Mouse (Mus musculus): Measurements from ENCODE around the gene Pear1. TPM values are rescaled to one million over a fixed set of nuclear protein-coding genes. Genes with fewer than 3 reads are reported as not detected.
"Not testable (repeated sequence)": the region's sequence is repeated elsewhere in the genome, so short reads cannot be mapped to it uniquely, and the experiment has no call there.

Pear1 gene
- 18.2 and 20.4 TPM in 2 replicates for polyA plus RNA-seq (2015; fragmentation: Nextera tagmentation; extraction: Ambion mirVana)

DNA sequence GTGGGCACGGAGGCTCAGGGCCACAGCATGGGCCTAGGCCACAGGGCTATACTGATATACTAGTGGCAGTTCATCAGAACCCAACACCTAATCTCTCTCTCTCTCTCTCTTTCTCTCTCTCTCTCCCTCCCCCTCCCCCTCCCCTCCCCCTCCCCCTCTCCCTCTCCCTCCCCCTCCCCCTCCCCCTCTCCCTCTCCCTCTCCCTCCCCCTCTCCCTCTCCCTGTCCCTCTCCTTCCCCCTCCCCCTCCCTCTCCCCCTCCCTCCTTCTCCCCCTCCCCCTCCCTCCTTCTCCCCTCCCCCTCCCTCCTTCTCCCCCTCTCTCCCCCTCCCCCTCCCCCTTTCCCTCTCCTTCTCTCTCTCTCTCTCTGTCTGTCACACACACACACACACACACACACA lies at the start of gene Pear1:
TSS of gene Pear1 (minus strand) at position 101 of the 400 bp plus-strand sequence.
- H3K27ac ChIP-seq; H3K4me2 ChIP-seq (replicated peaks); ATAC-seq (ENCODE audit: low FRiP score, low read depth); H3K4me1 ChIP-seq; H3K36me3 ChIP-seq; H3K4me3 ChIP-seq; H3K9me3 ChIP-seq; H3K9ac ChIP-seq: not testable (repeated sequence)
- H3K27me3 ChIP-seq, result peaks cover 13% of the 10 kb centered on the region
- 85% methylated on average over 1 of the region's 1 CpGs for WGBS

DNA sequence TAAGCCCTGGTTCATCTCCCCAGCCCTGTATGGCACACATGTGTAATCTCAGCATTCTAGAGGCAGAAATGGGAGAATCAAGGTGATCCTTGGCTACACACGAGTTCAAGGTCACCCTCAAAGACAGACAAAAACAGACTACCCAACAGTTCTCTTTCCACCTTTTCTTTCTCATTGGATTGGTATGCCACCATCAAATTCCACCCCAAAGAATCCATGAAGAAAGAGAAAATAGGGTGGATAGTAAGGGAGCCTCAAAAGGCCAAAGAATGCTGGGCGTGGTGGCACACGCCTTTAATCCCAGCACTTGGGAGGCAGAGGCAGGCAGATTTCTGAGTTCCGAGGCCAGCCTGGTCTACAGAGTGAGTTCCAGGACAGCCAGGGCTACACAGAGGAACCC lies 40.0 kb upstream of the Pear1 start:
- not testable (repeated sequence) for H3K9ac ChIP-seq; H3K4me2 ChIP-seq (replicated peaks); H3K9me3 ChIP-seq; H3K27ac ChIP-seq; ATAC-seq (ENCODE audit: low FRiP score, low read depth); H3K4me3 ChIP-seq; H3K4me1 ChIP-seq; H3K27me3 ChIP-seq
- WGBS, result 95% methylated on average over 4 of the region's 4 CpGs
- H3K36me3 ChIP-seq, result peaks cover 91% of the 10 kb centered on the region

DNA sequence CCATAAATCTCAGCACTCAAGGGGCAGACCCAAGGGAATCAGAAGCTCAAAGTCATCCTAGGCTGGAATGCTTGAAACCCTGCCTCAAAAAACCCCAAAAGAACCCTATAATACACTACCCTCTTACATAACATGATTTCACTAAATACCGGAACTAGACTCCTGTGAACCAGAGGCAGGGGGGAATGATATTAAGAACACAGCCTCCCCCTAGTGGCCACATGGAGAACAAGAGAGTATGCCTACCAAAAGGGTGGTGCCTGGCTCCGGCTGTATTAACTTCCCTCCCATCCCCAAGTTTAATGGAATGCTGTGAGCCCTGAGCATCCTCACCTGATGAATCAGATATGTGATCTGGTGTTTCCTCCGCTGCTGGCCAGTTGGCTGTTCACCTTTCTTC lies 35.7 kb upstream of the Pear1 start:
- ATAC-seq (ENCODE audit: low FRiP score, low read depth), result peak; percentile 11; the same call in 1 of the 2 replicates
- no peaks in the 10 kb centered on the region for H3K9me3 ChIP-seq
- H3K36me3 ChIP-seq, result peaks cover 82% of the 10 kb centered on the region
- no peak overlapping the region for H3K9ac ChIP-seq
- no peak overlapping the region for H3K27ac ChIP-seq
- WGBS, result 34% methylated on average over 3 of the region's 3 CpGs
- H3K4me1 ChIP-seq, result no peaks in the 10 kb centered on the region
- H3K27me3 ChIP-seq, result no peaks in the 10 kb centered on the region
- H3K4me3 ChIP-seq, result no peak overlapping the region
- H3K4me2 ChIP-seq (replicated peaks), result no peak overlapping the region

DNA sequence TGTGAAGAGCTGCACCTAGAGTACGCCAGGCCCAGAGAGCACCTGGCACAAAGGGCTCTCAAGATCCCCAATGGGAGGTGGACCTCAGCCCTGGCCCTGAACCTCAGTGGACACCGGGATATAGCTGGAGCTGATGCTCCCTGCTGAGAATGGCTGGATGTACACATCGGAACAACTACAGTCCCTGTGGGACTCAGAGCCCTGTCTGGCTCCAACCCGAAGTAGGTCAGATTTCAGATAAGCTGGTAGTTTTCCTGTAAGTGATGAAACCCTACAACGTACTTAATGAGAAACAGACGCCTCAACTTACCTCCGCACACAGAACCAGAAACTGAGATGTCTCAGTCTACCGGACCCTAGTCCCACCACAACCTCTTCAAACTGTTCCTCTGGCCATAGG lies 33.6 kb upstream of the Pear1 start:
- no peaks in the 10 kb centered on the region for H3K27me3 ChIP-seq
- no peaks in the 10 kb centered on the region for H3K9me3 ChIP-seq
- no peak overlapping the region for H3K4me2 ChIP-seq (replicated peaks)
- H3K4me1 ChIP-seq, result no peaks in the 10 kb centered on the region
- 63% methylated on average over 8 of the region's 8 CpGs for WGBS
- no peak overlapping the region for H3K4me3 ChIP-seq
- peaks cover 65% of the 10 kb centered on the region for H3K36me3 ChIP-seq
- H3K27ac ChIP-seq, result no peak overlapping the region
- ATAC-seq (ENCODE audit: low FRiP score, low read depth), result no peak
- H3K9ac ChIP-seq, result no peak overlapping the region

DNA sequence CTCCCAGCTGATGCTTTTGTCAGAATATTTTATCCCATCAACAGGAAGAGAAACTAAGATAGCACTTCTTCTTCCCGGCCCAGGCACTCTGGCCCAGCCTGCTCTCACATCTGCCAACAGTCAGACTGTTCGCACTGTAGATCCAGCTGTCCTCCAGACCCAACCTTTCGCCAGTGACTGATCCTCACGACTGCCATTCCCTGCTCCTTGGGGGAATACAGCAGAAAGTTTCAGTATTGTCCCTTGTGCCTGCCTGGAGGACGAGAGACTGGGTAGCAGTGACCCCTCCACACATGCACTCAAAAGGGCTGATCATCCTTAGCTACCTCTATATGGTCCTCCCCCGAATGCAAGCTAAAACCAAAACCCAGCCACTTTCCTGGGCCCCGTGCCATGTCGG lies 31.8 kb upstream of the Pear1 start:
- no peak overlapping the region for H3K4me2 ChIP-seq (replicated peaks)
- H3K4me3 ChIP-seq, result no peak overlapping the region
- 0 out of 2 replicates have a peak overlapping the region, but pooled peaks have one; percentile 7 for H3K27ac ChIP-seq
- H3K4me1 ChIP-seq, result no peaks in the 10 kb centered on the region
- 85% methylated on average over 8 of the region's 8 CpGs for WGBS
- no peak overlapping the region for H3K9ac ChIP-seq
- H3K27me3 ChIP-seq, result no peaks in the 10 kb centered on the region
- H3K36me3 ChIP-seq, result peaks cover 50% of the 10 kb centered on the region
- no peaks in the 10 kb centered on the region for H3K9me3 ChIP-seq
- no peak for ATAC-seq (ENCODE audit: low FRiP score, low read depth)

DNA sequence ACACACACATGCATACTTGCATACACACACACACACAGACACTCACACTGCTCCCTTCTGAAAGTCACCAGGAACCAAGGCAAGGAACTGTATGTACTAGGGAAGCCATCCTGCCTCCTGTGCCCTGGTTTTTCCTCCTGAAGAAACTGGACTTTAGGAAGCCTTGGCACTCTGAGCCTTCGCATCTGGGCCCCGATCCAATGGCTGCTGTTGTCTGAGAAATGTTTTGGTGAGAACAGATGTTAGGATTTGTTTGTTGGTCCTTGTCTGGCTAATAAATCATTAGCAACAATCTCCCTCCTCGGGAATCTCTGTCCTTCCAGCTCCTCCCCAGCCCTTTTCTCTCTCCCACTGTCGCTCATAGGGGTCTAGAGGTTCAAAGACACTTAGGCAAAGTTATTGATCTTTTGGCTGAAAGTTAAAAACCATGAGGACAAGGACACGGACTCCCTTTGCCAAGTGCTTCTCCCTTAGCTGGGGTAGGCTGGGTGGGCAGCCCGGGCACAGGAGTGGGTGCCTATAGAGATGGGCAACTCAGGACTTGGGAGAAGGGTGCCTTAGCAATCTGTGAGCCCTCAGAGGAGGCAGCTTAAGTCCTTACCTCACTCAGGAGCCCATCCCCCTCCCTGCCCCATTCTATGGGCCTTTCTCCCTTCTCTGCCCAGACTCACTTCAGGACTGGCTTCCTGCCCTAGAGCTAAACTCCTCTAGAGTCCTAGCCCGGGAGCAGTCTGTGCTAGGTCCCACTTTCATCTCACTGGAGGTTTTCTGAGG lies 30.9 kb upstream of the Pear1 start:
- Histone ChIP-seq H3K27me3 (no peaks in the 10 kb centered on the region), H3K36me3 (peaks cover 40% of the 10 kb centered on the region), H3K4me2 (replicated peaks) (no peak overlapping the region), H3K9me3 (no peaks in the 10 kb centered on the region), H3K4me3 (no peak overlapping the region), H3K27ac (no peak overlapping the region), H3K9ac (no peak overlapping the region), H3K4me1 (no peaks in the 10 kb centered on the region)
- no peak for ATAC-seq (ENCODE audit: low FRiP score, low read depth)
- 52% methylated on average over 7 of the region's 7 CpGs for WGBS

DNA sequence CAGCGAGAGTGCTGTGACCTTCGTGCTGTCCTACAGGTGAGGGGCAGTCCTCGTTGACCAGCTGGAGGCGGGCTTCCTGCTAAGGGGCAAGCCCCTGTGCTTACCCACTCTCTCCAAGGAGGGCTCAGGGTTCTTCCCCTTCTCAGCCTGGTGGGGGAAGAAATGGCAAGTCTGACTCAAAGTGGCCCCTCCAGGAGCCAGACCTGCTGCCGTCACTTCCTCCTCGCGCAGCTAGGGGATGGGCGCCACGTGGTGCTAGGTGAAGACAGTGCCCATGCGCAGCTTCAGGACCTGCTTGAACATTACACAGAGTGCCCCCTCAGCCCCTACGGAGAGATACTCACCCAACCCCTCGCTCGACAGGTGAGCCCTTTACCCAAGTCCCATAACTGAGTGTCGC lies 25.0 kb upstream of the Pear1 start:
- WGBS, result 83% methylated on average over 14 of the region's 14 CpGs

DNA sequence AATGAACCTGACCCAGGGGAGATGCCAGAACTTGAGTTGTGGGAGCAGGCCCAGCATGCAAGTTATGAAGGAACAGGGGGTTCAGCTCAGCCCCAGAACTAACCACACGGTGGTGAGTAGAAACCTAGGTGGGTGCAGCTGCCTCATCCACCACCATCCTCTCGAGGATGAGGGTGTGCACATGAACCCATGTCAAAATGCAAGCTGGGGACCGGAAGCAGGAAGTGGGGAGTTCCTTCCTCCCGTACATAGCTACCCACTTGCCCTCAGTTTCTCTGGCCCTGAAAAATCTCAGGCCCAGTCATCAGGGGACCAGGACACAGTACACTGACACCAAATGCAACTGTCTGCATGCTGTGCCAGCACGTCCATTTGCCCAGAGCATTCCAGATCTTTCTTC lies 23.6 kb upstream of the Pear1 start:
- ATAC-seq (ENCODE audit: low FRiP score, low read depth), result no peak
- Histone ChIP-seq H3K4me3 (no peak overlapping the region), H3K36me3 (no peaks in the 10 kb centered on the region), H3K27ac (no peak overlapping the region), H3K9me3 (no peaks in the 10 kb centered on the region), H3K4me2 (replicated peaks) (no peak overlapping the region), H3K27me3 (no peaks in the 10 kb centered on the region), H3K9ac (no peak overlapping the region), H3K4me1 (no peaks in the 10 kb centered on the region)
- 77% methylated on average over 5 of the region's 5 CpGs for WGBS

More for the DNA sequence above, 25.0 kb upstream of the Pear1 start:
- Histone ChIP-seq H3K36me3 (no peaks in the 10 kb centered on the region), H3K4me2 (replicated peaks) (no peak overlapping the region), H3K27me3 (no peaks in the 10 kb centered on the region), H3K9me3 (no peaks in the 10 kb centered on the region), H3K9ac (no peak overlapping the region), H3K4me1 (no peaks in the 10 kb centered on the region), H3K4me3 (no peak overlapping the region), H3K27ac (no peak overlapping the region)
- ATAC-seq (ENCODE audit: low FRiP score, low read depth), result no peak

DNA sequence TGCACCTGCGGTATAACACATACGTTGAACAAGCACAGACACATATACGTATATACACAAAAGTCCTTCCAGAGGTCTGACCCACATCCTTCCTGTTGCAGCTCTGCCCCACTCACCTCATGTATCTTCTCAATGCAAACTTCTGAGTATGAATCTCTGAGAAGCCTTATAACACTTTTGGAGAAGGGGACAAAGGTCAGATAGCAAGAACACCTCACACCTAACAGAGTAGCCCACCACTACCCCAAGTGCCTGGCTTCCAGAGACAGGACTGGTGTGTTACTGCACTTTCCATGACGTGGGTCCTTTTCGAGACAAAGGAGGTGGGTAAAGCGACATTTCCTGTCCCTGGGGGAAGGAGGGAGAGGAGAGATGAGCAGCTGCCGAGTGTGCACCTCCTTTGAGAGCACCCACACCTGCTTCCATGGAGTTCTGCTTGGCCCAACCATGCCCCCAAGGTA lies 22.6 kb upstream of the Pear1 start, which contains the start of gene Sh2d2a:
TSS of gene Sh2d2a (plus strand) at position 106 of the 461 bp plus-strand sequence.
- Histone ChIP-seq H3K4me3 (no peak within 1 kb of the TSS), H3K9me3 (no peaks in the 10 kb centered on the region), H3K27me3 (no peaks in the 10 kb centered on the region), H3K36me3 (no peaks in the 10 kb centered on the region), H3K27ac (no peak within 1 kb of the TSS), H3K9ac (no peak within 1 kb of the TSS), H3K4me1 (no peaks in the 10 kb centered on the region), H3K4me2 (replicated peaks) (no peak within 1 kb of the TSS)
- WGBS, result 68% methylated on average over 7 of the region's 7 CpGs
- ATAC-seq (ENCODE audit: low FRiP score, low read depth), result no peak

DNA sequence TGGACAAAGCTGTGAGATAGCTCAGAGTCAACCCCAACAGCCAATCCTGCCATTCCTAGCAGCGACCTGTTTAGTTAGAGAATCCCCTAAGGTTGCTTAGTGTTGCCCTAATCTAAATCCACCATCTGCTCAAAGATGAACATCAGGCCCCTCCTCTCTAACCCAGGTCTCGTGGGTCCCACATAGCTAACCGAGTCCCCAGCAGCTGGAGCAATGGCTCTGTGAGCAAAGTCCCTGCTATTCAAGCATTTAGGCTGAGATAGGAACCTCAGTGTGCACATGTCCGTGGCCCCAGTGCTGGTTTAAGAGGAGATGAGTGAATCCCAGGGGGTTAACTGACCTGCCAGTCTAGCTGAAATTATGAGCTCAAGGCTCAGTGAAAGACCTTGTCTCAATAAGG lies 22.1 kb upstream of the Pear1 start:
- no peaks in the 10 kb centered on the region for H3K9me3 ChIP-seq
- H3K27ac ChIP-seq, result no peak overlapping the region
- no peaks in the 10 kb centered on the region for H3K36me3 ChIP-seq
- no peaks in the 10 kb centered on the region for H3K4me1 ChIP-seq
- no peak for ATAC-seq (ENCODE audit: low FRiP score, low read depth)
- H3K4me2 ChIP-seq (replicated peaks), result no peak overlapping the region
- H3K27me3 ChIP-seq, result no peaks in the 10 kb centered on the region
- WGBS, result 67% methylated on average over 4 of the region's 4 CpGs
- no peak overlapping the region for H3K9ac ChIP-seq
- H3K4me3 ChIP-seq, result no peak overlapping the region

DNA sequence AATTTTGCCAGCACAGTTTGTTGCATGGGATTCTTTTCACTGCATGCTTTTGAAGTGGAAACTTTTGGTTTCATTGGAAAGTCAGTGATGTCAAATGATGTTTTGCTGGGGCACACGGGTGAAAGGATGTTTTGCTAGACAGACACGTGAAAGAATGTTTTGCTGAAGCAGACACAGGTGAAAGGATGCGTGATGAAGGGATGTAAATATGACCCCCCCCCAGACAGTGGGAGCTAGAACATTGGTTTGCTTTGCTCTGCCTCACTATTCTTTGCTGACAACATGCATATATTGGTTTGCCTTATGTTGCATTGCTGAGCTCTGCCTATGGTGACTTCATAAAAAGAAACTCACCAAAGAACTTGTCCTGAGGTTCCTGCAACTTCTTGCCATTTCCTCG lies 20.9 kb upstream of the Pear1 start:
- no peak for ATAC-seq (ENCODE audit: low FRiP score, low read depth)
- 84% methylated on average over 4 of the region's 4 CpGs for WGBS
- Histone ChIP-seq H3K9ac (no peak overlapping the region), H3K4me2 (replicated peaks) (no peak overlapping the region), H3K27me3 (no peaks in the 10 kb centered on the region), H3K4me1 (no peaks in the 10 kb centered on the region), H3K4me3 (no peak overlapping the region), H3K36me3 (no peaks in the 10 kb centered on the region), H3K9me3 (no peaks in the 10 kb centered on the region), H3K27ac (no peak overlapping the region)

DNA sequence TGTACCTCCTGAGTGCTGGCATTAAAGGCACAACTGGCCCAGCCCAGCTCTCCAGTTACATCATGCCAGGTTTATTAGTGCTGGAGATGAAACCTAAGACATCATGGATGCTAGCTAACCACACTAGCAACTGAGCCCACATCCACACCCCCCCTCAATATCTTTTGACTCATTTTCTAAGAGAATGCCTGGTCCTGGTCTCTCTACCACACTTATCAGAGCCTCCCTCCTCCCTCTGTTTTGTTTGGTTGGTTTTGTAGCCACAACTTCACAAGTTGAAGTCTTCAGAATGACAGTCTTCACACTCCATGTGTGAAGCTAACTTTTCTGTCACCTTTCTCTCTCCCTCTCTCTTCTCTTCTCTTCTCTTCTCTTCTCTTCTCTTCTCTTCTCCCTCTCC lies 16.8 kb upstream of the Pear1 start:
- Histone ChIP-seq H3K9ac (no peak overlapping the region), H3K27ac (no peak overlapping the region), H3K4me2 (replicated peaks) (no peak overlapping the region), H3K4me3 (no peak overlapping the region), H3K27me3 (no peaks in the 10 kb centered on the region), H3K4me1 (no peaks in the 10 kb centered on the region), H3K36me3 (no peaks in the 10 kb centered on the region), H3K9me3 (no peaks in the 10 kb centered on the region)
- no peak for ATAC-seq (ENCODE audit: low FRiP score, low read depth)

DNA sequence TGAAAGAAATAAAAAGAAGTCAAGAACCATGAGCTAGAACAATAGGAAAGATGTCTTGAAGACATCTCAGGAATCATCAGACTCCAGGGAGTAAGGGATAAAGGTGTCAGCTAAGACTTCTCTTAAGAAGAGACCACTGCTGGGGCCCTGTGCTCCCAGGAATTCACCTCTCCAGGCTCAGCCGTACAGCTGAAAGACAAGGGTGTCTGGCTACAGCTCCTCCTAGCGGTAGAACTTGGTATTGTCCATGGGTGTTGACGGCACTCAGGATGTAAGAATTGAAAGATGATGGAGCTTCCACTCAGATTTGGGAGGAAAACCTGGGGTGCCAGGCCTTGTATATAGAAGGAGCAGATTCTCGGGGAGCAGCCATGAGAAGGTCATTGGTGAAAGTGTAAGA lies 14.5 kb upstream of the Pear1 start:
- WGBS, result 0% methylated on average over 4 of the region's 4 CpGs
- no peak for ATAC-seq (ENCODE audit: low FRiP score, low read depth)
- H3K4me2 ChIP-seq (replicated peaks), result no peak overlapping the region
- no peaks in the 10 kb centered on the region for H3K36me3 ChIP-seq
- no peaks in the 10 kb centered on the region for H3K4me1 ChIP-seq
- no peaks in the 10 kb centered on the region for H3K27me3 ChIP-seq
- H3K9ac ChIP-seq, result no peak overlapping the region
- no peak overlapping the region for H3K4me3 ChIP-seq
- H3K9me3 ChIP-seq, result no peaks in the 10 kb centered on the region
- no peak overlapping the region for H3K27ac ChIP-seq
